Mouse (Mus musculus) urinary bladder, postnatal 0 days (tissue): ENCODE data around the gene Cnot10. TPM values are rescaled to one million over a fixed set of nuclear protein-coding genes. Genes with fewer than 3 reads are reported as not detected.

ENCODE experiments used
- polyA plus RNA-seq: library from polyadenylated mRNA; unstranded; fragments of >200 nt; fragmentation: Nextera tagmentation; extraction: Ambion mirVana; gene quantifications from 2 replicates; pipeline ENCODE4 v1.2.1, GENCODE M21; 2015

Cnot10 gene
- 22.7 and 25.6 TPM in 2 replicates for polyA plus RNA-seq

GRCm38 (mm10) chr9:114639839-114640646 lies at the start of gene Cnot10:
Gene Cnot10, minus strand, starts transcription at chr9:114640184.

GRCm38 (mm10) chr9:114688252-114688952 lies 48.4 kb upstream of the Cnot10 start, which contains the start of gene Dync1li1:
Gene Dync1li1, plus strand, starts transcription at chr9:114688790.

DNA sequence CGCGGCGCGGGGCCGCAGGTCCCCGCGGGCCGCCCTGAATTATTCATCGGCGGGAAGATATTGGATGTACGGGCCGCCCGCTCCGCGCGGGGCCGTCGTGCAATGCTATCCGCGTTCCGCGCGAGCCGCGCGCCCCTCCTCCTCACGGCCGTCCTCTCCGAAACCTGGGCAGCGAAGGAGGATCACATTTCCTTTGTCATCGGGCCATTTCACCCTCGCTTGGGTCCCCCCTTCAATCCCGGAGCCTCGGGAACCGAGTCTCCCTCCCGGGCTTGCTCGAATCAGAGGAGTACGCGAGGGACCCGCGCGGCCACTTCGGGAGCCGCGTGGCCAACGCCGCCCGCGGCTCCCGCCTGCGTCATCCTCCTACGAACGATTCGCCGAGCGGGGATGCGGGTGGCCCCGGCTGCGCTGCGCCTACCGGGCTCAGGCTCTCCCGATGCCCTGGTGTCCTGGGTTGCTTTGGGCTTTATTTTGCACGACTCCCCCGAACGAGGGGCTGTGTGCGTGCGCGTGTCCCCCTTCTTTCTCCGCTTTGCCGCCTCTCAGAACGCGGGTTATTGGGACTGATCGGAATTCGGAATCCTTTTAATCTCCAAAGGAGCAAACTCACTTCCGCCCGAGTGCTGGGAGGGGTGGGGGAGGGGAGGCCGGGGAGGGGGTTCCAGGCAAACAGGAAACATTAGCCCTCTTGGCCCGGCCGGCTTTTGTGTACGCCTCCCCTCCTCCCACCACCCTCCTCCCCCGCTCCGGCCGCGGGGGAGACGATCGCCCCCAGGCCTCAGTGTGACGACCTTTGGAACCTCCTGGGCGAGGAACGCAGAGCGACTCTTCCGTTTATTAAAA lies 76.0 kb downstream of the Cnot10 start, which contains the start of gene Trim71:
Gene Trim71 (minus strand): TSS at position 609 of the 846 bp plus-strand sequence.

Other genes starting within 250 kb of the Cnot10 start
- gene Crtap, start 249.5 kb downstream of the Cnot10 start, polyA plus RNA-seq, result 118 and 125 TPM in 2 replicates
- 21.1 and 22.3 TPM in 2 replicates for gene Glb1, start 239.1 kb downstream of the Cnot10 start, polyA plus RNA-seq
- gene Tmppe, start 239.1 kb downstream of the Cnot10 start, polyA plus RNA-seq, result 4.4 and 5.2 TPM in 2 replicates
- 0.71 and 1.3 TPM in 2 replicates for gene Ccr4, start 135.3 kb downstream of the Cnot10 start, polyA plus RNA-seq
- gene C130032M10Rik, start 124.5 kb downstream of the Cnot10 start, polyA plus RNA-seq, result not detected in 2 replicates
- gene Trim71, start 75.8 kb downstream of the Cnot10 start, polyA plus RNA-seq, result 0.23 and 0.28 TPM in 2 replicates
- gene Dync1li1, start 48.6 kb upstream of the Cnot10 start, polyA plus RNA-seq, result 43.8 and 49.2 TPM in 2 replicates
- gene Cmtm6, start 90.9 kb upstream of the Cnot10 start, polyA plus RNA-seq, result 43.5 and 43.8 TPM in 2 replicates
- gene Cmtm7, start 141.7 kb upstream of the Cnot10 start, polyA plus RNA-seq, result 113 and 128 TPM in 2 replicates
- 4.1 and 4.5 TPM in 2 replicates for gene Cmtm8, start 204.0 kb upstream of the Cnot10 start, polyA plus RNA-seq